Mouse (Mus musculus) heart, postnatal 10 days (tissue): Measurements from ENCODE around the gene Chrna9. TPM values are rescaled to one million over a fixed set of nuclear protein-coding genes. Genes with fewer than 3 reads are reported as not detected.
"Not testable (repeated sequence)": the region's sequence is repeated elsewhere in the genome, so short reads cannot be mapped to it uniquely, and the experiment has no call there.

Experiments used
- DNase-seq, 2 experiments: peaks; one replicate each; pipeline ENCODE4 v3.0.0; 2021
- intact Hi-C: fragments of 180-260 bp; cut with DNase I; formaldehyde crosslinking; loops from one replicate; pipeline ENCODE4 v1.15.1; 2025
- total RNA-seq, 2 experiments: library from RNA; stranded (reverse); gene quantifications; 2 replicates each; pipeline ENCODE4 v1.2.3; 2021

Gene Chrna9
- total RNA-seq, 2 experiments from 2014 or later: 0.55 TPM; not detected in 1

- DNase-seq: peak; percentile 82 to 89
These were observed 20.8 kb downstream of the Chrna9 start for GRCm38 (mm10) chr5:65955343-65956143.

GRCm38 (mm10) chr5:65956144-65957008 is 21.7 kb downstream of the Chrna9 start:
- DNase-seq: no peak
- intact Hi-C loops: loop anchor here (10.0 kb wide), 1 partner anchor 422 kb away; the partner anchor contains the start of genes Smim14 and Ube2k

More at GRCm38 (mm10) chr5:65955343-65956143, 20.8 kb downstream of the Chrna9 start:
- intact Hi-C loops: loop anchor here (10.0 kb wide), 1 partner anchor 421 kb away; the partner anchor contains the start of genes Smim14 and Ube2k

- DNase-seq: peak; percentile 39 to 62
- intact Hi-C loops: loop anchor here (10.0 kb wide), 1 partner anchor 424 kb away; the partner anchor contains the start of genes Smim14 and Ube2k
These were observed 23.9 kb downstream of the Chrna9 start for GRCm38 (mm10) chr5:65958597-65958996.

GRCm38 (mm10) chr5:65959893-65960596 is 25.3 kb downstream of the Chrna9 start:
- intact Hi-C loops: loop anchor here (10.0 kb wide), 1 partner anchor 425 kb away; the partner anchor contains the start of genes Smim14 and Ube2k
- DNase-seq: no peak

GRCm38 (mm10) chr5:65960597-65960950 is 25.9 kb downstream of the Chrna9 start:
- DNase-seq: no peak

GRCm38 (mm10) chr5:65963291-65963690 is 28.6 kb downstream of the Chrna9 start:
- intact Hi-C loops: no loop called here
- no peak for DNase-seq

More at GRCm38 (mm10) chr5:65960597-65960950, 25.9 kb downstream of the Chrna9 start:
- intact Hi-C loops: no loop called here

GRCm38 (mm10) chr5:65965771-65966279 is 31.1 kb downstream of the Chrna9 start:
- intact Hi-C loops: no loop called here
- DNase-seq: no peak

- no peak for DNase-seq
- intact Hi-C loops: no loop called here
These were observed 32.4 kb downstream of the Chrna9 start for GRCm38 (mm10) chr5:65967091-65967490.

GRCm38 (mm10) chr5:65968004-65968403 is 33.3 kb downstream of the Chrna9 start:
- intact Hi-C loops: no loop called here
- DNase-seq: no peak

GRCm38 (mm10) chr5:65973189-65973588 is 38.5 kb downstream of the Chrna9 start:
- intact Hi-C loops: no loop called here
- DNase-seq: no peak

- DNase-seq: no peak
- intact Hi-C loops: no loop called here
These were observed 41.0 kb downstream of the Chrna9 start for GRCm38 (mm10) chr5:65975731-65976130.

GRCm38 (mm10) chr5:65986426-65986825 is 51.7 kb downstream of the Chrna9 start:
- intact Hi-C loops: no loop called here
- DNase-seq: no peak

- DNase-seq, intact Hi-C loops: not testable (repeated sequence)
These were observed 52.3 kb downstream of the Chrna9 start for GRCm38 (mm10) chr5:65987004-65987403.

- intact Hi-C loops: no loop called here
- no peak for DNase-seq
These were observed 56.5 kb downstream of the Chrna9 start for GRCm38 (mm10) chr5:65991191-65991590.

- intact Hi-C loops: no loop called here
- peak in 1 of 2 experiments; percentile 8 for DNase-seq
These were observed 59.9 kb downstream of the Chrna9 start for GRCm38 (mm10) chr5:65994643-65995042.

- no peak for DNase-seq
- intact Hi-C loops: no loop called here
These were observed 63.1 kb downstream of the Chrna9 start for GRCm38 (mm10) chr5:65997813-65998212.

- intact Hi-C loops: no loop called here
- DNase-seq: no peak
These were observed 64.4 kb downstream of the Chrna9 start for GRCm38 (mm10) chr5:65999106-65999505.

- DNase-seq: no peak
- intact Hi-C loops: no loop called here
These were observed 65.4 kb downstream of the Chrna9 start for GRCm38 (mm10) chr5:66000074-66000473.

- no peak for DNase-seq
- intact Hi-C loops: no loop called here
These were observed 65.9 kb downstream of the Chrna9 start for GRCm38 (mm10) chr5:66000567-66001125.

GRCm38 (mm10) chr5:66001232-66001631 is 66.5 kb downstream of the Chrna9 start:
- intact Hi-C loops: no loop called here

More at GRCm38 (mm10) chr5:66001232-66001631, 66.5 kb downstream of the Chrna9 start:
- no peak for DNase-seq
